Mouse (Mus musculus) G1E (cell line): ENCODE measurements around the gene Trak2.
"Not testable (repeated sequence)": the region's sequence is repeated elsewhere in the genome, so short reads cannot be mapped to it uniquely, and the experiment has no call there.

Source experiments
- CTCF ChIP-seq: IDR thresholded peaks from 2 replicates; pipeline ENCODE4 v1.5.1; 2012; ENCODE audit warnings: low read depth, low read length, inconsistent platforms, mixed read lengths
- POLR2AphosphoS5 ChIP-seq: IDR thresholded peaks from 2 replicates; pipeline ENCODE4 v1.6.1; 2012; ENCODE audit warnings: low read depth, low read length, inconsistent platforms; ENCODE audit not compliant: insufficient replicate concordance

- TF ChIP-seq CTCF, POLR2AphosphoS5: not testable (repeated sequence)
Measured at GRCm38 (mm10) chr1:58856811-58857210, 116.4 kb downstream of the Trak2 start.
